Mouse (Mus musculus): Measurements from ENCODE around the gene Cd44.

Cd44 gene

GRCm38 (mm10) chr2:102868444-102868843, 33.0 kb downstream of the Cd44 start:
- DNase-seq, result no peak

- no peak for DNase-seq
Measured at GRCm38 (mm10) chr2:102867396-102868088, 33.9 kb downstream of the Cd44 start.

- DNase-seq, result no peak
Measured at GRCm38 (mm10) chr2:102866594-102866993, 34.9 kb downstream of the Cd44 start.

- no peak for DNase-seq
Measured at GRCm38 (mm10) chr2:102865354-102865752, 36.1 kb downstream of the Cd44 start.

GRCm38 (mm10) chr2:102864695-102865353, 36.6 kb downstream of the Cd44 start:
- DNase-seq, result no peak

- DNase-seq, result no peak
Measured at GRCm38 (mm10) chr2:102864036-102864435, 37.4 kb downstream of the Cd44 start.

- no peak for DNase-seq
Measured at GRCm38 (mm10) chr2:102863583-102863982, 37.9 kb downstream of the Cd44 start.

GRCm38 (mm10) chr2:102862706-102863105, 38.8 kb downstream of the Cd44 start:
- DNase-seq, result no peak

- no peak for DNase-seq
Measured at GRCm38 (mm10) chr2:102858271-102858670, 43.2 kb downstream of the Cd44 start.

- DNase-seq, result no peak
Measured at GRCm38 (mm10) chr2:102853297-102853696, 48.2 kb downstream of the Cd44 start.

- DNase-seq, result no peak
Measured at GRCm38 (mm10) chr2:102851936-102852477, 49.5 kb downstream of the Cd44 start.

- DNase-seq, result no peak
Measured at GRCm38 (mm10) chr2:102850026-102850425, 51.4 kb downstream of the Cd44 start.

- DNase-seq, result no peak
Measured at GRCm38 (mm10) chr2:102848811-102849433, 52.5 kb downstream of the Cd44 start.

GRCm38 (mm10) chr2:102841231-102841630, 60.2 kb downstream of the Cd44 start:
- DNase-seq, result no peak

GRCm38 (mm10) chr2:102838179-102838578, 63.3 kb downstream of the Cd44 start:
- no peak for DNase-seq

GRCm38 (mm10) chr2:102831547-102831946, 69.9 kb downstream of the Cd44 start:
- no peak for DNase-seq

GRCm38 (mm10) chr2:102829201-102829600, 72.3 kb downstream of the Cd44 start:
- DNase-seq, result peak; percentile 55

- no peak for DNase-seq
Measured at GRCm38 (mm10) chr2:102828381-102828780, 73.1 kb downstream of the Cd44 start.

GRCm38 (mm10) chr2:102827841-102828240, 73.6 kb downstream of the Cd44 start:
- no peak for DNase-seq

GRCm38 (mm10) chr2:102825961-102826633, 75.4 kb downstream of the Cd44 start:
- DNase-seq, result no peak

- DNase-seq, result no peak
Measured at GRCm38 (mm10) chr2:102822036-102822435, 79.4 kb downstream of the Cd44 start.

- no peak for DNase-seq
Measured at GRCm38 (mm10) chr2:102820790-102821189, 80.7 kb downstream of the Cd44 start.

- DNase-seq, result peak; percentile 18
Measured at GRCm38 (mm10) chr2:102820225-102820711, 81.2 kb downstream of the Cd44 start.

Measured in cerebellum, adult 9-11 months (tissue).